Mouse (Mus musculus): ENCODE results near the gene Lamc1. TPM values are rescaled to one million over a fixed set of nuclear protein-coding genes. Genes with fewer than 3 reads are reported as not detected.

Lamc1 gene
- total and polyA plus RNA-seq, 2 experiments, result 8.1 to 11.5 TPM

DNA sequence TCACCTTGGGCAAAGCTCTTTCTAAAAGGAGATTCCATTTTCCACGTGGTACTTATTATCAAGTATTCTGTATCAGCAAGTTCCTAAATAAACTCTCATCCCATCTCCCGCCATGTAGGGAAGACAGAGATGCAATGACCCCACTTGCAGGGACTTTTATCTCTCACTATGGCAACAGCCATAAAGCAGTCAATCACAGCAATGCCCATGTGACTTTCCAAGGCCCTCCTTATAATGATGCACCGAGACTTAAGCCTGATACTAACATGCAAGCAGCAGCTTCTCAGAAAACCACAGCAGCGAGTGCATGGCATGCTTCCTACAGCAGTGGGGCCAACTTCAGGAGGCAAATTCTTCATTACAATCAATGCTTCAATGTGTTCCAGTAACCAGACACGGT lies 39.7 kb downstream of the Lamc1 start:
- Histone ChIP-seq H3K27ac (replicated peaks; ENCODE audit: insufficient read depth, low read depth, low read length) (no peak overlapping the region), H3K36me3 (ENCODE audit: control insufficient read depth, insufficient read depth, low read length) (no peaks in the 10 kb centered on the region), H3K79me2 (ENCODE audit: control insufficient read depth, insufficient read depth, low read length) (peaks cover 6% of the 10 kb centered on the region; the same call in 1 of the 2 replicates), H3K27me3 (ENCODE audit: control insufficient read depth, insufficient read depth, low read length) (no peaks in the 10 kb centered on the region), H3K4me3 (ENCODE audit: insufficient read depth, low read depth, low read length) (no peak overlapping the region), H3K9ac (ENCODE audit: low read depth, low read length) (no peak overlapping the region), H3K4me1 (ENCODE audit: control insufficient read depth, insufficient read depth, low read length) (no peaks in the 10 kb centered on the region)
- no peak for DNase-seq (ENCODE audit: extremely low read depth, low read depth, low spot score)
- WGBS, result 68% methylated on average over 5 of the region's 5 CpGs
- TF ChIP-seq CTCF (IDR thresholded peaks at IDR 0.05; ENCODE audit: low read depth, low read length) (no peak), POLR2A (IDR thresholded peaks at IDR 0.05; ENCODE audit: extremely low read depth, insufficient read depth, low read length) (no peak)

GRCm38 (mm10) chr1:153292202-153292601 lies 40.4 kb downstream of the Lamc1 start:
- WGBS, result 61% methylated on average over 6 of the region's 6 CpGs
- DNase-seq (ENCODE audit: extremely low read depth, low read depth, low spot score), result no peak

DNA sequence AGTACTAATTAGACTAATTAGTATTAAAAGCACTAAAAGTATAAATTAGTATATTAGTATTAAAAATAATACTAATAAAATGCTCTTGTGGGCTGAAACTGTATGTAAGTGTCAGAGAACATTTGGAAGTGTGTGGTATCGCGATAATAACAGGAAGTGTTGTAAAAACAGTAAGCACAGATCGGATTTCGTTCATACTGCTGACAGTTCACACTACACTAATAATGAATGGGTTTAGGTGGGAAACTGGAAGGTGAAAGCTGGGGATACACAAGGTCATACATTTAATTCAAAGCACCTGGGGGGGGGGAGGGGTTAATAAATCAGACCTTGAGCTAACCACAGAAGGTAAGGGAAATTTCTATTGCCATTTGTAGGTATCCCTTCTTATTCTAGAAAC lies 41.2 kb downstream of the Lamc1 start:
- no peaks in the 10 kb centered on the region for H3K36me3 ChIP-seq (ENCODE audit: control insufficient read depth, insufficient read depth, low read length)
- 79% methylated on average over 4 of the region's 4 CpGs for WGBS
- no peaks in the 10 kb centered on the region for H3K27me3 ChIP-seq (ENCODE audit: control insufficient read depth, insufficient read depth, low read length)
- H3K9ac ChIP-seq (ENCODE audit: low read depth, low read length), result no peak overlapping the region
- no peaks in the 10 kb centered on the region for H3K4me1 ChIP-seq (ENCODE audit: control insufficient read depth, insufficient read depth, low read length)
- H3K79me2 ChIP-seq (ENCODE audit: control insufficient read depth, insufficient read depth, low read length), result peaks cover 6% of the 10 kb centered on the region; the same call in 1 of the 2 replicates
- H3K27ac ChIP-seq (replicated peaks; ENCODE audit: insufficient read depth, low read depth, low read length), result no peak overlapping the region
- TF ChIP-seq CTCF (IDR thresholded peaks at IDR 0.05; ENCODE audit: low read depth, low read length), result no peak
- no peak for TF ChIP-seq POLR2A (IDR thresholded peaks at IDR 0.05; ENCODE audit: extremely low read depth, insufficient read depth, low read length)
- no peak overlapping the region for H3K4me3 ChIP-seq (ENCODE audit: insufficient read depth, low read depth, low read length)
- DNase-seq (ENCODE audit: extremely low read depth, low read depth, low spot score), result no peak

More at GRCm38 (mm10) chr1:153292202-153292601, 40.4 kb downstream of the Lamc1 start:
- H3K27ac ChIP-seq (replicated peaks; ENCODE audit: insufficient read depth, low read depth, low read length), result no peak overlapping the region
- H3K4me1 ChIP-seq (ENCODE audit: control insufficient read depth, insufficient read depth, low read length), result no peaks in the 10 kb centered on the region
- H3K79me2 ChIP-seq (ENCODE audit: control insufficient read depth, insufficient read depth, low read length), result peaks cover 6% of the 10 kb centered on the region; the same call in 1 of the 2 replicates
- no peak overlapping the region for H3K4me3 ChIP-seq (ENCODE audit: insufficient read depth, low read depth, low read length)
- H3K9ac ChIP-seq (ENCODE audit: low read depth, low read length), result no peak overlapping the region
- H3K36me3 ChIP-seq (ENCODE audit: control insufficient read depth, insufficient read depth, low read length), result no peaks in the 10 kb centered on the region
- H3K27me3 ChIP-seq (ENCODE audit: control insufficient read depth, insufficient read depth, low read length), result no peaks in the 10 kb centered on the region
- TF ChIP-seq POLR2A (IDR thresholded peaks at IDR 0.05; ENCODE audit: extremely low read depth, insufficient read depth, low read length), result no peak
- TF ChIP-seq CTCF (IDR thresholded peaks at IDR 0.05; ENCODE audit: low read depth, low read length), result no peak

DNA sequence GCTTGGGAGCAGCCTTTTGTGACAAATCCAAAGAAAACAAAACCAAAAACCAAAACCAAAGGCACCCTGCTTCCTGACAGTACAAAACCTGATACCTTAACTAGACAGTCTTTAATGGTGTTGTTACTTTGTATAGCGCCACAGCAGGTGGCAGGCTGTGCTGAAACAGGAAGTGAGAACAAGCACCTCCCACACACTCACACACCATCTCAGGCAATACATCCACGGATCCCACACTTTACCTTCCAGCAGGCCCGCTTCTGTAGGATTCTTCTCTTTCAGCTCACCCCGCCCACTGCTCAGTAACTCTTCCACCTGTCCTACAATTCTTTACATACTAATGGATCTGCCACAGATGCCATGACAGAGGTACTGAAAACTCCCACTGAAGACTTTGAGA lies 44.6 kb downstream of the Lamc1 start:
- DNase-seq (ENCODE audit: extremely low read depth, low read depth, low spot score), result no peak
- H3K4me3 ChIP-seq (ENCODE audit: insufficient read depth, low read depth, low read length), result no peak overlapping the region
- TF ChIP-seq CTCF (IDR thresholded peaks at IDR 0.05; ENCODE audit: low read depth, low read length), result no peak
- no peak for TF ChIP-seq POLR2A (IDR thresholded peaks at IDR 0.05; ENCODE audit: extremely low read depth, insufficient read depth, low read length)
- no peaks in the 10 kb centered on the region for H3K27me3 ChIP-seq (ENCODE audit: control insufficient read depth, insufficient read depth, low read length)
- H3K36me3 ChIP-seq (ENCODE audit: control insufficient read depth, insufficient read depth, low read length), result no peaks in the 10 kb centered on the region
- WGBS, result 93% methylated on average over 4 of the region's 4 CpGs
- no peaks in the 10 kb centered on the region for H3K4me1 ChIP-seq (ENCODE audit: control insufficient read depth, insufficient read depth, low read length)
- no peak overlapping the region for H3K9ac ChIP-seq (ENCODE audit: low read depth, low read length)
- H3K27ac ChIP-seq (replicated peaks; ENCODE audit: insufficient read depth, low read depth, low read length), result no peak overlapping the region
- peaks cover 3% of the 10 kb centered on the region; the same call in 1 of the 2 replicates for H3K79me2 ChIP-seq (ENCODE audit: control insufficient read depth, insufficient read depth, low read length)

GRCm38 (mm10) chr1:153287443-153287842 lies 45.1 kb downstream of the Lamc1 start:
- no peak for DNase-seq (ENCODE audit: extremely low read depth, low read depth, low spot score)
- Histone ChIP-seq H3K79me2 (ENCODE audit: control insufficient read depth, insufficient read depth, low read length) (peaks cover 6% of the 10 kb centered on the region; the same call in 1 of the 2 replicates), H3K27ac (replicated peaks; ENCODE audit: insufficient read depth, low read depth, low read length) (no peak overlapping the region), H3K36me3 (ENCODE audit: control insufficient read depth, insufficient read depth, low read length) (no peaks in the 10 kb centered on the region), H3K9ac (ENCODE audit: low read depth, low read length) (no peak overlapping the region), H3K4me3 (ENCODE audit: insufficient read depth, low read depth, low read length) (no peak overlapping the region), H3K27me3 (ENCODE audit: control insufficient read depth, insufficient read depth, low read length) (no peaks in the 10 kb centered on the region), H3K4me1 (ENCODE audit: control insufficient read depth, insufficient read depth, low read length) (no peaks in the 10 kb centered on the region)
- WGBS, result 57% methylated on average over 5 of the region's 5 CpGs
- TF ChIP-seq POLR2A (IDR thresholded peaks at IDR 0.05; ENCODE audit: extremely low read depth, insufficient read depth, low read length) (no peak), CTCF (IDR thresholded peaks at IDR 0.05; ENCODE audit: low read depth, low read length) (no peak)

GRCm38 (mm10) chr1:153286216-153286615 lies 46.4 kb downstream of the Lamc1 start:
- Histone ChIP-seq H3K4me1 (ENCODE audit: control insufficient read depth, insufficient read depth, low read length) (no peaks in the 10 kb centered on the region), H3K9ac (ENCODE audit: low read depth, low read length) (no peak overlapping the region), H3K36me3 (ENCODE audit: control insufficient read depth, insufficient read depth, low read length) (no peaks in the 10 kb centered on the region), H3K4me3 (ENCODE audit: insufficient read depth, low read depth, low read length) (no peak overlapping the region), H3K27ac (replicated peaks; ENCODE audit: insufficient read depth, low read depth, low read length) (no peak overlapping the region), H3K27me3 (ENCODE audit: control insufficient read depth, insufficient read depth, low read length) (no peaks in the 10 kb centered on the region), H3K79me2 (ENCODE audit: control insufficient read depth, insufficient read depth, low read length) (peaks cover 10% of the 10 kb centered on the region; the same call in 1 of the 2 replicates)
- DNase-seq (ENCODE audit: extremely low read depth, low read depth, low spot score), result no peak
- 94% methylated on average over 9 of the region's 9 CpGs for WGBS
- TF ChIP-seq CTCF (IDR thresholded peaks at IDR 0.05; ENCODE audit: low read depth, low read length), result no peak
